Mouse (Mus musculus) hindbrain, postnatal 0 days (tissue): ENCODE data around the gene 3110018I06Rik. TPM values are rescaled to one million over a fixed set of nuclear protein-coding genes. Genes with fewer than 3 reads are reported as not detected.

Experiments
- ATAC-seq: fragments of 200-750 bp; cut with Nextera tagmentation; 2 replicates; pipeline ENCODE4 v1.8.0; 2017; ENCODE audit warnings: mild to moderate bottlenecking, moderate TSS enrichment, moderate library complexity
- DNase-seq: peaks from one replicate; pipeline ENCODE4 v3.0.0-alpha.2; 2015; ENCODE audit warnings: low spot score
- H3K27ac ChIP-seq: fragments of 300-500 bp; sonication (generic); 2 replicates; pipeline ENCODE4 v1.5.1; 2014; ENCODE audit warnings: mild to moderate bottlenecking
- H3K27me3 ChIP-seq: fragments of 300-500 bp; sonication (generic); 2 replicates; pipeline ENCODE4 v1.6.1; 2014; ENCODE audit warnings: low read length, mixed read lengths; ENCODE audit not compliant: insufficient read depth
- H3K36me3 ChIP-seq: fragments of 300-500 bp; sonication (generic); 2 replicates; pipeline ENCODE4 v1.6.1; 2014; ENCODE audit warnings: low read length, mixed read lengths; ENCODE audit not compliant: insufficient read depth
- H3K4me1 ChIP-seq: fragments of 300-500 bp; sonication (generic); 2 replicates; pipeline ENCODE4 v1.6.1; 2014; ENCODE audit warnings: antibody characterized with exemption, low read length, mixed read lengths; ENCODE audit not compliant: insufficient read depth
- H3K4me2 ChIP-seq: fragments of 300-500 bp; sonication (generic); 2 replicates; pipeline ENCODE4 v1.6.1; 2014; ENCODE audit warnings: low read depth, mild to moderate bottlenecking, low read length, moderate library complexity, mixed read lengths
- H3K4me3 ChIP-seq: fragments of 300-500 bp; sonication (generic); 2 replicates; pipeline ENCODE4 v1.5.1; 2014; ENCODE audit warnings: low read length
- H3K9ac ChIP-seq: fragments of 300-500 bp; sonication (generic); replicated peaks from 2 replicates; pipeline ENCODE4 v1.6.1; 2014; ENCODE audit warnings: mild to moderate bottlenecking, low read length, moderate library complexity, mixed read lengths
- H3K9me3 ChIP-seq: fragments of 300-500 bp; sonication (generic); 2 replicates; pipeline ENCODE4 v1.6.1; 2016; ENCODE audit warnings: low read length, mixed read lengths
- CTCF ChIP-seq: IDR thresholded peaks from 2 replicates; pipeline ENCODE4 v1.5.1; 2016; ENCODE audit warnings: antibody characterized with exemption, control low read depth, low read depth
- WGBS: fragments of 180-500 bp; shearing (Covaris S2); extraction: QIAGEN DNeasy Blood & Tissue Kit; methylation state at CpG from one replicate; pipeline ENCODE4 v1.1.7; 2014; 5-methylcytosine and 5-hydroxymethylcytosine counted together
- polyA plus RNA-seq: library from polyadenylated mRNA; unstranded; fragments of >200 nt; fragmentation: Nextera tagmentation; extraction: Ambion mirVana; gene quantifications from 2 replicates; pipeline ENCODE4 v1.2.1, GENCODE M21; 2015
- total RNA-seq: library from RNA; depleted of rRNA; stranded (reverse); fragments of >200 nt; gene quantifications from 2 replicates; pipeline ENCODE4 v1.2.3, GENCODE M21; 2014

Gene 3110018I06Rik
- total and polyA plus RNA-seq, 2 experiments from 2014 or later, result not detected

DNA sequence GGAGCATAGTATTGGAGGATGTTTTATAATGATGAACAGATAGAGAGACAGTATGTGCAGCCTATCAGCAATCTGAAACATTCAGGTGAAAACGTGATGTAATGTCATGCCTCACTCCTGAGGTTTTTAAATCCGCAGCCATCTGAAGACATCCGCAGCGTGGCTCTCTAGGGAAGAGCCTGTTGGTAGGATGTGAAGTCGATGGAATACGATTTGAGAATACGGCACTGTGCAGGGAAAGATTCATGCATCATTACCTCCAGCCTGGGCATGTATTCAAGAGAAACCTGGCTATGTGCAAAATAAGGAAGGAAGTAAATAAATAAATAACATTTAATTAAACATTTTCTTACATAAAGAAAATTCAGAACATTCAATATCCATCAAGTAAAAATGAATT lies 44.4 kb downstream of the 3110018I06Rik start:
- no peaks in the 10 kb centered on the region for H3K9me3 ChIP-seq

More for the DNA sequence above, 44.4 kb downstream of the 3110018I06Rik start:
- H3K9ac ChIP-seq, result no peak overlapping the region
- H3K27ac ChIP-seq, result no peak overlapping the region
- H3K27me3 ChIP-seq, result no peaks in the 10 kb centered on the region
- DNase-seq, result peak; percentile 39
- no peaks in the 10 kb centered on the region for H3K36me3 ChIP-seq
- no peak overlapping the region for H3K4me2 ChIP-seq
- TF ChIP-seq CTCF, result no peak
- H3K4me3 ChIP-seq, result no peak overlapping the region
- no peak for ATAC-seq
- 45% methylated on average over 7 of the region's 7 CpGs for WGBS
- no peaks in the 10 kb centered on the region for H3K4me1 ChIP-seq
